Mouse (Mus musculus): ENCODE measurements at regions not wholly inside any gene's neighbourhood (a gene's known extent, or its start where the extent isn't known, plus 50 kb on each side); places are given as distances from the start of the nearest gene placed in this dataset.

- no peak for TF ChIP-seq CTCF (IDR thresholded peaks at IDR 0.05; ENCODE audit: control insufficient read depth, insufficient read depth, low read length)
- no peak for TF ChIP-seq POLR2A (IDR thresholded peaks at IDR 0.05; ENCODE audit: borderline replicate concordance, control insufficient read depth, low read depth, low read length)
Measured at GRCm38 (mm10) chr12:15562826-15563225, 253.9 kb downstream of the Trib2 start.
